ENCODE assay signal across 15 mouse cellular contexts in genomic region chr13:51742551-51743052, GRCm38 (mm10). TPM values are rescaled to one million over a fixed set of nuclear protein-coding genes. Genes with fewer than 3 reads are reported as not detected.
DNase-seq lines count a peak whose midpoint lies in the region; ATAC-seq and TF ChIP-seq lines count a peak whose summit lies in the region.
"Had no signal": no experiment of that assay in that cellular context is flagged by ENCODE, and none has a peak within 500 bp of the region (broad histone marks: within the 10 kb centered on the region; RNA-seq: fewer than 3 reads in every experiment).

No protein-coding gene starts in this region.

- TF ChIP-seq POLR2A in cerebellum, adult 2 months (IDR thresholded peaks at IDR 0.05; ENCODE audit: borderline replicate concordance, insufficient read depth, low read length), result no peak

- no peak overlapping the region for H3K9ac ChIP-seq in kidney, embryonic 16.5 days (replicated peaks; ENCODE audit: low read length)
- H3K9ac ChIP-seq in midbrain, embryonic 16.5 days (ENCODE audit: low read depth, low read length), result no peak overlapping the region
- H3K9ac ChIP-seq: forebrain, postnatal 0 days; intestine, embryonic 15.5 days had no signal

- peaks cover 25% of the 10 kb centered on the region for H3K4me1 ChIP-seq in kidney, embryonic 16.5 days (ENCODE audit: insufficient read depth, low read length)
- no peaks in the 10 kb centered on the region for H3K4me1 ChIP-seq in midbrain, embryonic 16.5 days (ENCODE audit: control insufficient read depth, insufficient read depth, low read length)
- peaks cover 45% of the 10 kb centered on the region for H3K4me1 ChIP-seq in cerebellum, adult 2 months (ENCODE audit: control insufficient read depth, insufficient read depth, low read length)
- H3K4me1 ChIP-seq: intestine, embryonic 15.5 days had no signal

- peak; percentile 37 to 69 for DNase-seq in kidney, postnatal 25 days
- peak; percentile 48 for DNase-seq in CD4-positive helper T cell, adult 2 months (ENCODE audit: low read depth, low spot score)
- DNase-seq in induced T-regulatory cell, adult 2 months (ENCODE audit: low read depth), result peak; percentile 73
- peak; percentile 46 for DNase-seq in naive thymus-derived CD4-positive, alpha-beta T cell, adult 2 months (ENCODE audit: low read depth)
- no peak for DNase-seq in urinary bladder, adult 18-20 months (ENCODE audit: low spot score in 2 of 2)
- no peak for DNase-seq in cerebellum, adult 2 months
- DNase-seq: cerebellum, postnatal 10 days; forebrain, postnatal 0 days; gastrocnemius, postnatal 10 days; lung, adult 18-20 months had no signal

- H3K36me3 ChIP-seq in kidney, embryonic 16.5 days (ENCODE audit: insufficient read depth, low read length), result no peaks in the 10 kb centered on the region
- no peaks in the 10 kb centered on the region for H3K36me3 ChIP-seq in midbrain, embryonic 16.5 days (ENCODE audit: control insufficient read depth, insufficient read depth, low read length)
- H3K36me3 ChIP-seq: intestine, embryonic 15.5 days had no signal

- no peak overlapping the region for H3K4me3 ChIP-seq in kidney, embryonic 16.5 days (ENCODE audit: low read length)
- no peak overlapping the region for H3K4me3 ChIP-seq in midbrain, embryonic 16.5 days (ENCODE audit: low read depth, low read length)
- H3K4me3 ChIP-seq in cerebellum, adult 2 months (replicated peaks; ENCODE audit: insufficient read depth, low read depth, low read length), result no peak overlapping the region
- H3K4me3 ChIP-seq: erythroblast, embryonic 14.5 days; intestine, embryonic 15.5 days had no signal

- WGBS in kidney, embryonic 16.5 days, result 83% methylated on average over 10 of the region's 10 CpGs
- 75% methylated on average over 10 of the region's 10 CpGs for WGBS in midbrain, embryonic 16.5 days
- 54% methylated on average over 10 of the region's 10 CpGs for WGBS in cerebellum, adult 2 months

- no peak overlapping the region for H3K4me2 ChIP-seq in kidney, embryonic 16.5 days (replicated peaks; ENCODE audit: low read depth, low read length)
- H3K4me2 ChIP-seq in midbrain, embryonic 16.5 days (ENCODE audit: low read length), result no peak overlapping the region
- H3K4me2 ChIP-seq: heart, embryonic 11.5 days; intestine, embryonic 15.5 days had no signal

- no peak for ATAC-seq in kidney, embryonic 16.5 days (ENCODE audit: low FRiP score, low TSS enrichment)
- ATAC-seq in midbrain, embryonic 16.5 days, result no peak
- ATAC-seq: forebrain, postnatal 0 days; intestine, embryonic 15.5 days had no signal

- H3K27me3 ChIP-seq in kidney, embryonic 16.5 days (ENCODE audit: insufficient read depth, low read length), result no peaks in the 10 kb centered on the region
- H3K27me3 ChIP-seq in midbrain, embryonic 16.5 days (ENCODE audit: control insufficient read depth, insufficient read depth, low read depth, low read length), result no peaks in the 10 kb centered on the region
- no peaks in the 10 kb centered on the region for H3K27me3 ChIP-seq in cerebellum, adult 2 months (ENCODE audit: control insufficient read depth, insufficient read depth, low read length)
- H3K27me3 ChIP-seq: intestine, embryonic 15.5 days had no signal

- no peak for TF ChIP-seq CTCF in cerebellum, adult 2 months (IDR thresholded peaks at IDR 0.05; ENCODE audit: borderline replicate concordance, insufficient read depth, low read depth, low read length)

- H3K9me3 ChIP-seq in kidney, embryonic 16.5 days (ENCODE audit: low read length), result no peaks in the 10 kb centered on the region
- no peaks in the 10 kb centered on the region for H3K9me3 ChIP-seq in midbrain, embryonic 16.5 days (replicated peaks; ENCODE audit: control insufficient read depth, low read length, poor library complexity, severe bottlenecking)
- H3K9me3 ChIP-seq: intestine, embryonic 15.5 days had no signal

- no peak overlapping the region for H3K27ac ChIP-seq in kidney, embryonic 16.5 days (ENCODE audit: low read length)
- H3K27ac ChIP-seq in midbrain, embryonic 16.5 days (ENCODE audit: low read length), result no peak overlapping the region
- no peak overlapping the region for H3K27ac ChIP-seq in cerebellum, adult 2 months (ENCODE audit: insufficient read depth, low read length)
- H3K27ac ChIP-seq: intestine, embryonic 15.5 days had no signal

RNA-seq across cellular contexts. Expression of gene Sema4d, which starts 50.9 kb away (rescaled TPM):
- 28.8 and 29.0 TPM in 2 replicates for polyA plus RNA-seq in kidney, embryonic 16.5 days (2015; fragmentation: Nextera tagmentation; extraction: Ambion mirVana)
- polyA plus RNA-seq in midbrain, embryonic 16.5 days (2015; fragmentation: Nextera tagmentation; extraction: Ambion mirVana), result 15.4 and 16.7 TPM in 2 replicates
- 111 and 116 TPM in 2 replicates for polyA plus RNA-seq in cerebellum, adult 2 months (2012; rRNA removed)

Comparison
In these comparisons a context has a peak if more than half of its experiments do, and no peak if none do; other contexts are left out.
1. DNase-seq: peak in kidney, postnatal 25 days (2 of 2), CD4-positive helper T cell, adult 2 months (single experiment), induced T-regulatory cell, adult 2 months (single experiment) and naive thymus-derived CD4-positive, alpha-beta T cell, adult 2 months (single experiment); none in urinary bladder, adult 18-20 months (0 of 2) and cerebellum, adult 2 months (0 of 2).